Mouse (Mus musculus): ENCODE measurements around the gene Eepd1. TPM values are rescaled to one million over a fixed set of nuclear protein-coding genes. Genes with fewer than 3 reads are reported as not detected.

Eepd1 gene
- total RNA-seq, 2 experiments from 2014 or later, result 99.2 to 114 TPM

- peak overlapping the region; percentile 4 for H3K27ac ChIP-seq
- intact Hi-C loops (cut with DNase I), result no loop called here
- no peak for DNase-seq
- peak overlapping the region; percentile 35 for H3K4me3 ChIP-seq
- no peak for TF ChIP-seq CTCF (IDR thresholded peaks at IDR 0.05)
Observed at GRCm38 (mm10) chr9:25490278-25491145, 9.2 kb downstream of the Eepd1 start.

- Histone ChIP-seq H3K27ac (peak overlapping the region; percentile 88), H3K4me3 (no peak overlapping the region)
- no peak for TF ChIP-seq CTCF (IDR thresholded peaks at IDR 0.05)
- peak; percentile 41 for DNase-seq
- intact Hi-C loops (cut with DNase I), result loop anchor here (2.0 kb wide), 1 partner anchor 51 kb away; no protein-coding TSS in a partner anchor
Observed at GRCm38 (mm10) chr9:25493918-25494317, 12.6 kb downstream of the Eepd1 start.

- H3K4me3 ChIP-seq, result no peak overlapping the region; the same call in 1 of the 2 replicates
- intact Hi-C loops (cut with DNase I), result loop anchor here (2.0 to 5.0 kb wide), 2 partner anchors 49 to 108 kb away; no protein-coding TSS in a partner anchor
- TF ChIP-seq CTCF (IDR thresholded peaks at IDR 0.05), result no peak
- peak overlapping the region; percentile 88 for H3K27ac ChIP-seq
- DNase-seq, result peak; percentile 82
Observed at GRCm38 (mm10) chr9:25495601-25496000, 14.3 kb downstream of the Eepd1 start.

- H3K27ac ChIP-seq, result peak overlapping the region; percentile 88
- peak overlapping the region; percentile 17; the same call in 1 of the 2 replicates for H3K4me3 ChIP-seq
- DNase-seq, result peak; percentile 68
- TF ChIP-seq CTCF (IDR thresholded peaks at IDR 0.05), result no peak
- intact Hi-C loops (cut with DNase I), result loop anchor here (5.0 kb wide), 1 partner anchor 109 kb away; no protein-coding TSS in a partner anchor
Observed at GRCm38 (mm10) chr9:25496196-25496595, 14.8 kb downstream of the Eepd1 start.

- H3K27ac ChIP-seq, result peak overlapping the region; percentile 88
- DNase-seq, result no peak
- peak overlapping the region; percentile 17; the same call in 1 of the 2 replicates for H3K4me3 ChIP-seq
- intact Hi-C loops (cut with DNase I), result loop anchor here (5.0 kb wide), 1 partner anchor 109 kb away; no protein-coding TSS in a partner anchor
- no peak for TF ChIP-seq CTCF (IDR thresholded peaks at IDR 0.05)
Observed at GRCm38 (mm10) chr9:25496703-25497102, 15.4 kb downstream of the Eepd1 start.

- intact Hi-C loops (cut with DNase I), result loop anchor here (5.0 kb wide), 1 partner anchor 111 kb away; no protein-coding TSS in a partner anchor
- TF ChIP-seq CTCF (IDR thresholded peaks at IDR 0.05), result no peak
- Histone ChIP-seq H3K27ac (peak overlapping the region; percentile 88), H3K4me3 (peak overlapping the region; percentile 28)
- peak; percentile 73 for DNase-seq
Observed at GRCm38 (mm10) chr9:25498770-25499169, 17.4 kb downstream of the Eepd1 start.

GRCm38 (mm10) chr9:25499306-25499705 lies 18.0 kb downstream of the Eepd1 start:
- no peak for DNase-seq
- TF ChIP-seq CTCF (IDR thresholded peaks at IDR 0.05), result no peak
- H3K27ac ChIP-seq, result peak overlapping the region; percentile 88
- intact Hi-C loops (cut with DNase I), result loop anchor here (5.0 kb wide), 1 partner anchor 112 kb away; no protein-coding TSS in a partner anchor
- peak overlapping the region; percentile 28 for H3K4me3 ChIP-seq

- intact Hi-C loops (cut with DNase I), result loop anchor here (2.0 kb wide), 1 partner anchor 17 kb away; no protein-coding TSS in a partner anchor
- peak overlapping the region; percentile 37 for H3K4me3 ChIP-seq
- peak; percentile 70 for DNase-seq
- peak overlapping the region; percentile 88 for H3K27ac ChIP-seq
- TF ChIP-seq CTCF (IDR thresholded peaks at IDR 0.05), result no peak
Observed at GRCm38 (mm10) chr9:25500031-25500430, 18.7 kb downstream of the Eepd1 start.

- TF ChIP-seq CTCF (IDR thresholded peaks at IDR 0.05), result no peak
- no peak overlapping the region for H3K4me3 ChIP-seq
- H3K27ac ChIP-seq, result peak overlapping the region; percentile 35
- DNase-seq, result no peak
- intact Hi-C loops (cut with DNase I), result no loop called here
Observed at GRCm38 (mm10) chr9:25508825-25509224, 27.5 kb downstream of the Eepd1 start.

- intact Hi-C loops (cut with DNase I), result no loop called here
- H3K4me3 ChIP-seq, result no peak overlapping the region
- TF ChIP-seq CTCF (IDR thresholded peaks at IDR 0.05), result no peak
- DNase-seq, result no peak
- peak overlapping the region; percentile 83 for H3K27ac ChIP-seq
Observed at GRCm38 (mm10) chr9:25510572-25510971, 29.2 kb downstream of the Eepd1 start.

GRCm38 (mm10) chr9:25513050-25513449 lies 31.7 kb downstream of the Eepd1 start:
- H3K27ac ChIP-seq, result peak overlapping the region; percentile 83
- peak; percentile 59 for DNase-seq
- TF ChIP-seq CTCF (IDR thresholded peaks at IDR 0.05), result no peak
- H3K4me3 ChIP-seq, result 0 out of 2 replicates have a peak overlapping the region, but pooled peaks have one; percentile 23
- intact Hi-C loops (cut with DNase I), result no loop called here

GRCm38 (mm10) chr9:25513556-25513955 lies 32.2 kb downstream of the Eepd1 start:
- Histone ChIP-seq H3K27ac (peak overlapping the region; percentile 83), H3K4me3 (no peak overlapping the region)
- no peak for TF ChIP-seq CTCF (IDR thresholded peaks at IDR 0.05)
- DNase-seq, result peak; percentile 54
- intact Hi-C loops (cut with DNase I), result no loop called here

GRCm38 (mm10) chr9:25516640-25517039 lies 35.3 kb downstream of the Eepd1 start:
- Histone ChIP-seq H3K4me3 (no peak overlapping the region), H3K27ac (peak overlapping the region; percentile 83)
- DNase-seq, result no peak
- intact Hi-C loops (cut with DNase I), result loop anchor here (2.0 kb wide), 1 partner anchor 16 kb away; no protein-coding TSS in a partner anchor
- no peak for TF ChIP-seq CTCF (IDR thresholded peaks at IDR 0.05)

Measured in gastrocnemius, adult 2 months (tissue).